Mouse (Mus musculus): ENCODE measurements around the gene Hcst. TPM values are rescaled to one million over a fixed set of nuclear protein-coding genes. Genes with fewer than 3 reads are reported as not detected.

Hcst gene
- total RNA-seq, 2 experiments from 2014 or later = not detected

- no peak for DNase-seq (ENCODE audit: low spot score)
Observed at GRCm38 (mm10) chr7:30434238-30434637, 14.6 kb upstream of the Hcst start.

GRCm38 (mm10) chr7:30431793-30432192 is 12.1 kb upstream of the Hcst start:
- DNase-seq (ENCODE audit: low spot score) = peak; percentile 56

GRCm38 (mm10) chr7:30430191-30430590 is 10.5 kb upstream of the Hcst start:
- DNase-seq (ENCODE audit: low spot score) = no peak

GRCm38 (mm10) chr7:30429327-30429726 is 9.7 kb upstream of the Hcst start:
- DNase-seq (ENCODE audit: low spot score) = no peak

GRCm38 (mm10) chr7:30423071-30423641 is 3.5 kb upstream of the Hcst start:
- peak; percentile 16 for DNase-seq (ENCODE audit: low spot score)

- no peak for DNase-seq (ENCODE audit: low spot score)
Observed at GRCm38 (mm10) chr7:30422560-30422959, 2.9 kb upstream of the Hcst start.

GRCm38 (mm10) chr7:30421890-30422435 is 2.3 kb upstream of the Hcst start:
- DNase-seq (ENCODE audit: low spot score) = peak; percentile 64

- peak; percentile 48 for DNase-seq (ENCODE audit: low spot score)
Observed at GRCm38 (mm10) chr7:30421175-30421889, 1.7 kb upstream of the Hcst start, which contains the start of gene Nfkbid. Gene Nfkbid, plus strand, starts transcription at chr7:30421732.

- DNase-seq (ENCODE audit: low spot score) = no peak
Observed at GRCm38 (mm10) chr7:30420673-30421072, 1.0 kb upstream of the Hcst start.

- DNase-seq (ENCODE audit: low spot score) = no peak
Observed at GRCm38 (mm10) chr7:30417856-30418255, 1.8 kb downstream of the Hcst start.

GRCm38 (mm10) chr7:30413596-30413995 is 6.1 kb downstream of the Hcst start, which contains the start of gene Tyrobp:
Gene Tyrobp, plus strand, starts transcription at chr7:30413760.
- no peak for DNase-seq (ENCODE audit: low spot score)

GRCm38 (mm10) chr7:30412735-30413147 is 6.9 kb downstream of the Hcst start:
- no peak for DNase-seq (ENCODE audit: low spot score)

GRCm38 (mm10) chr7:30411023-30411422 is 8.6 kb downstream of the Hcst start:
- DNase-seq (ENCODE audit: low spot score) = no peak

- no peak for DNase-seq (ENCODE audit: low spot score)
Observed at GRCm38 (mm10) chr7:30409789-30410188, 9.9 kb downstream of the Hcst start.

GRCm38 (mm10) chr7:30408639-30409038 is 11.0 kb downstream of the Hcst start:
- no peak for DNase-seq (ENCODE audit: low spot score)

GRCm38 (mm10) chr7:30402343-30402742 is 17.3 kb downstream of the Hcst start:
- DNase-seq (ENCODE audit: low spot score) = no peak

GRCm38 (mm10) chr7:30399671-30400070 is 20.0 kb downstream of the Hcst start:
- DNase-seq (ENCODE audit: low spot score) = no peak

- no peak for DNase-seq (ENCODE audit: low spot score)
Observed at GRCm38 (mm10) chr7:30394871-30395270, 24.8 kb downstream of the Hcst start.

GRCm38 (mm10) chr7:30394379-30394778 is 25.3 kb downstream of the Hcst start:
- no peak for DNase-seq (ENCODE audit: low spot score)

GRCm38 (mm10) chr7:30393631-30394030 is 26.0 kb downstream of the Hcst start:
- no peak for DNase-seq (ENCODE audit: low spot score)

- no peak for DNase-seq (ENCODE audit: low spot score)
Observed at GRCm38 (mm10) chr7:30392746-30393520, 26.7 kb downstream of the Hcst start.

GRCm38 (mm10) chr7:30384106-30384505 is 35.5 kb downstream of the Hcst start:
- DNase-seq (ENCODE audit: low spot score) = no peak
